Mouse (Mus musculus) bone marrow, adult 2 months (tissue): ENCODE measurements around the gene Col25a1. TPM values are rescaled to one million over a fixed set of nuclear protein-coding genes. Genes with fewer than 3 reads are reported as not detected.

Experiments
- H3K27ac ChIP-seq: fragments of 200-500 bp; 2 replicates; pipeline ENCODE4 v1.5.1; 2012; ENCODE audit warnings: low read depth, mild to moderate bottlenecking, control low read depth, inconsistent platforms, low read length; ENCODE audit not compliant: control insufficient read depth, poor library complexity, insufficient read depth
- H3K4me1 ChIP-seq: fragments of 200-500 bp; 2 replicates; pipeline ENCODE4 v1.6.1; 2011; ENCODE audit warnings: low read length; ENCODE audit not compliant: control insufficient read depth, insufficient read depth
- H3K4me3 ChIP-seq: fragments of 200-500 bp; replicated peaks from 2 replicates; pipeline ENCODE3; 2011; ENCODE audit warnings: mild to moderate bottlenecking, low read depth, low read length, control low read depth; ENCODE audit not compliant: control insufficient read depth
- CTCF ChIP-seq: fragments of 200-500 bp; IDR thresholded peaks from 2 replicates; pipeline ENCODE4 v1.5.1; 2011; ENCODE audit warnings: low read length, control low read depth; ENCODE audit not compliant: control insufficient read depth, insufficient read depth
- POLR2A ChIP-seq: fragments of 200-500 bp; IDR thresholded peaks from 2 replicates; pipeline ENCODE4 v1.6.1; 2011; ENCODE audit warnings: low read depth, mild to moderate bottlenecking, control low read depth, low read length, borderline replicate concordance; ENCODE audit not compliant: control insufficient read depth
- WGBS: fragments of 180-500 bp; shearing (Covaris S2); methylation state at CpG from one replicate; pipeline ENCODE4 v1.1.7; 2018; 5-methylcytosine and 5-hydroxymethylcytosine counted together
- polyA plus RNA-seq: library from polyadenylated mRNA; stranded (reverse); fragments of >200 nt; gene quantifications from 2 replicates; pipeline ENCODE4 v1.2.4, GENCODE M21; 2011; ENCODE audit warnings: low replicate concordance; ENCODE audit not compliant: missing spikeins, insufficient read depth, insufficient read length

Col25a1 gene
- polyA plus RNA-seq, 1 experiment, result not detected

DNA sequence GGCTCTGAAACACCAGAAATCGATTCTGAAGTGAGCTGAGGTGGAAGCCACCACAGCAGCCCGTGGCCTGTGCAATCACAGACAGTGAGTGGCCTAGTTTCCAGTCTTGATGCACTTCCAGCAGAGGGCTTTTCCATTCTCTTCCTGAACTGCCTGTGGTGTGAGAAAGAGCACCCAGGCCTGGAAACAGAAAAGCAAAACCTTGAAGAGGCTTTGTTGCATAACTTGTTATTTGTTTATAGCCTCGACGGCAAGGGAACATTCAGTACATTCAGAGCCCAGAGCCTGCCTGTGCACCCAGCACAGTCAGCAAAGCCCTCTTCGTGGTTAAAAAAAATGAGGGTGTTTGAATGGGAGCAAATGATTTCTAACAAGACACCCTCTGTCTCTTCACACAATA, 502.6 kb downstream of the Col25a1 start:
- H3K4me3 ChIP-seq, result no peak overlapping the region
- H3K4me1 ChIP-seq, result no peaks in the 10 kb centered on the region
- TF ChIP-seq POLR2A, result no peak
- no peak for TF ChIP-seq CTCF
- no peak overlapping the region for H3K27ac ChIP-seq
- WGBS, result 67% methylated on average over 5 of the region's 5 CpGs

DNA sequence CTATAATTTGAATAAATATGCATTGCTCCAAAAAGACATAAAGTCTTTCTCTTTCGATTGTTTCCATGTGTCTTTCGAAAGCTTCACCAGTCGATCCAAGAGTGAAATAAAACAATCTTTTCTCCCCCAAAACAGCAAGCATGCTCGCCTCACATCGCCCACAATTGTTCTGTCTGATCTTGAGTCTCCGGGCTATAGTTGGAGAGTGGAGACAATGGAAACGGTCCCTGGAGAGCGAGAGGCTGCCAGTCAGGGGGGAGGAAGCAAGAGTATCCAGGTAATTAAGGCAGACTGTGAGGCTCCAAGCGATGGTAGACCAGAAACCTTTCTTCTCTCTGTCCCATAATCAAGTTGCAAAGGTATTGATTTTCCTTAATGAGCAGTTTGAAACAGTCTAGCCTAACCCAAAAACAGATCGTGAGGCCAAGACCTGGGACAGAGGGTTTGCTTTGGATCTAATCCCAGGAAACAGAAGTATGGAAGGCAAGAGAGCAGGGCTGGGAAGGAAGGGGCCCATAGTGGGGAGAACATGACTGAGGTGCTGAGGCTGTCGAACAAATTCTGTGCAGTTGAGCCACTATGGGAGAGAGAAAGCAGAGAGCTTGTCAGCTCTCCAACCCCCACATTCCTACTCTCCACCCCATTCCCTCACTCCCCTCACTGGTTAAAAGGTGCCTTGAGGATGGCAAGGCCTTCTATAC, 515.0 kb downstream of the Col25a1 start:
- no peaks in the 10 kb centered on the region for H3K4me1 ChIP-seq
- no peak overlapping the region for H3K4me3 ChIP-seq
- 75% methylated on average over 11 of the region's 11 CpGs for WGBS
- no peak overlapping the region for H3K27ac ChIP-seq
- no peak for TF ChIP-seq CTCF
- no peak for TF ChIP-seq POLR2A

Other genes starting within 250 kb of the Col25a1 start
- gene Casp6, start 230.1 kb upstream of the Col25a1 start, polyA plus RNA-seq, result 10.7 and 16.2 TPM in 2 replicates
- 2.3 TPM in 1 of 2 replicates, not detected in the other for gene Mcub, start 161.3 kb upstream of the Col25a1 start, polyA plus RNA-seq
- gene Sec24b, start 69.9 kb upstream of the Col25a1 start, polyA plus RNA-seq, result 29.8 and 46.9 TPM in 2 replicates